Mouse (Mus musculus): ENCODE data around the gene Arid5a.

DNA sequence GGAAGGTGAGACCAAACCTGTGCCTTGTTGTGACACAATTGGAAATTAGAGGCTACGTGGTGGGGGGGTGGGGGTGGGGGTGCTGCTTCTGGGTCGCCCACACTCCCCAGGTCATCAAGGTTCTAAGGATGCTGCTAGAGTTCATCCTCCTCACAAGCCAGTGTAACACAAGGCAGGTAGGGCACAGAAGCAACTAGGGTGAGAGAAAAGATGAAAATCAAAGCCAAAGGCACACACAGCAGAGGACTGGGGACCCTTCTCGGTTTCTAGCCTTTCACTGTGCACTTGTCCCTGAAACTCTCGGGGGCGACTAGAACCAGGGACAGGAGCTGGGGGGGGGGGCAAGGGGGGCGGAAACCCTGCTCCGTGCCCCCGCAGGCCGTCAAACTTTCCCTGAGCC, 4.6 kb upstream of the Arid5a start:
- TF ChIP-seq CTCF (IDR thresholded peaks at IDR 0.05) (no peak), EP300 (IDR thresholded peaks at IDR 0.05) (no peak)
